Mouse (Mus musculus) MEL (cell line): ENCODE measurements around the gene Cpm.

Experiments used
- CHD2 ChIP-seq: IDR thresholded peaks from 2 replicates; pipeline ENCODE4 v1.6.1; 2011; ENCODE audit warnings: low read length, improper control_type of control experiment
- CTCF ChIP-seq, 3 experiments: IDR thresholded peaks in 2 of 3; conservative IDR thresholded peaks in 1 of 3; 2 replicates each; pipeline ENCODE4 v1.5.1; 2011 to 2012; ENCODE audit warnings: low read length in 3 of 3, low read depth in 2 of 3, mild to moderate bottlenecking in 2 of 3, improper control_type of control experiment in 1 of 3, inconsistent platforms in 1 of 3, mixed read lengths in 1 of 3, moderate library complexity in 1 of 3; ENCODE audit not compliant: control insufficient read depth in 1 of 3, insufficient read depth in 1 of 3, poor library complexity in 1 of 3, severe bottlenecking in 1 of 3
- MYC ChIP-seq: IDR thresholded peaks from 2 replicates; pipeline ENCODE4 v1.6.1; 2011; ENCODE audit warnings: low read depth, mild to moderate bottlenecking, low read length, improper control_type of control experiment, moderate library complexity
- POLR2A ChIP-seq, 2 experiments: IDR thresholded peaks; 2 replicates each; pipeline ENCODE4 v1.6.1; 2011 to 2012; ENCODE audit warnings: low read length in 2 of 2, mild to moderate bottlenecking in 2 of 2, control low read depth in 1 of 2, improper control_type of control experiment in 1 of 2, low read depth in 1 of 2, moderate library complexity in 1 of 2; ENCODE audit not compliant: control insufficient read depth in 1 of 2, insufficient read depth in 1 of 2, poor library complexity in 1 of 2
- ZKSCAN1 ChIP-seq: IDR thresholded peaks from 2 replicates; pipeline ENCODE4 v1.6.1; 2012; ENCODE audit warnings: low read depth, mild to moderate bottlenecking, inconsistent platforms, low read length, improper control_type of control experiment, moderate library complexity

- TF ChIP-seq CHD2 (no peak), POLR2A (IDR thresholded peaks at IDR 0.05; ENCODE audit: control insufficient read depth in 1 of 2, insufficient read depth in 1 of 2, low read depth in 1 of 2, low read length in 2 of 2, poor library complexity in 1 of 2) (no peak), MYC (no peak), CTCF (IDR thresholded peaks at IDR 0.05 in 2 of 3, conservative IDR thresholded peaks at IDR 0.05 in 1 of 3; ENCODE audit: control insufficient read depth in 1 of 3, insufficient read depth in 1 of 3, low read depth in 2 of 3, low read length in 3 of 3, poor library complexity in 1 of 3, severe bottlenecking in 1 of 3) (no peak), ZKSCAN1 (no peak)
These were observed 43.4 kb downstream of the Cpm start for GRCm38 (mm10) chr10:117672693-117673092.
